Mouse (Mus musculus): ENCODE results near the gene Ldhc.
"Not testable (repeated sequence)": the region's sequence is repeated elsewhere in the genome, so short reads cannot be mapped to it uniquely, and the experiment has no call there.

Gene Ldhc

DNA sequence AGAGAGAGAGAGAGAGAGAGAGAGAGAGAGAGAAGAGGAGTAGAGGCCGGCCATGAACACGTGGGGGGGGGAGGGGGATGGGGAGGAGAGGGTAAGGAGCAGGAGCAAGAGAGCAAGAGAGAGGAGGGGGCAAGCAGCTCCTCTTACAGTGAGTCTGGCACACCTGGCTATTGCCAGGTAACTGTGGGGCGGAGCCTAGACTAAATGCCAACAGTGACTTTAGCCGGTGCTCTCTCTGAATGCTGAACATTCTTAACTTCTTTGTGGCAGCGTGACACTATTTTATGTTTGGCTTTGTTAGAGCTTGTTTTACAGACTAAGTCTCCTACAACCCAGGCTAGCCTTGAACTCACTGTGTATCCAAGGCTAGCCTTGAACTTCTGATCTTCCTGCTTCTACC, 18.7 kb upstream of the Ldhc start:
- no peak for DNase-seq (ENCODE audit: low spot score)

DNA sequence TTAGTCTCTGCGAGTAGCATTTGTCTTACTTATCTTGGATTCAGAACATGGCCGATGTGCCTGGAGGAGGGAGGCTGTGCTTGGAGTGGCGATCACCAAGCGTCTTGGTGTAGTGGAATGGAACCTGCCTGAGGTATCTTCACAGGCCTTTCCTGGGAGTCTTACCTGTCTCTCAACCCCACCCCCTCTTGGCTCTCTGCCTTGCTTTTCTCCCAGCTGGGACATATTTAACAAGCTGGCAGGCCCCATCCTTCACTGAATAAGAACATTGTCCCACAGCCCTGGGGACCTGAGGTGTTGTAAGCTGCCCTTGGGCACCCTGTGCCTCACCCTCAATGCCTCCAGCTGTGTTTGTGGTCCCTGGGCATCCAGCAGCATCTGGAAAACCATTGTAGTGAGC, 17.4 kb upstream of the Ldhc start:
- DNase-seq (ENCODE audit: low spot score): no peak

DNA sequence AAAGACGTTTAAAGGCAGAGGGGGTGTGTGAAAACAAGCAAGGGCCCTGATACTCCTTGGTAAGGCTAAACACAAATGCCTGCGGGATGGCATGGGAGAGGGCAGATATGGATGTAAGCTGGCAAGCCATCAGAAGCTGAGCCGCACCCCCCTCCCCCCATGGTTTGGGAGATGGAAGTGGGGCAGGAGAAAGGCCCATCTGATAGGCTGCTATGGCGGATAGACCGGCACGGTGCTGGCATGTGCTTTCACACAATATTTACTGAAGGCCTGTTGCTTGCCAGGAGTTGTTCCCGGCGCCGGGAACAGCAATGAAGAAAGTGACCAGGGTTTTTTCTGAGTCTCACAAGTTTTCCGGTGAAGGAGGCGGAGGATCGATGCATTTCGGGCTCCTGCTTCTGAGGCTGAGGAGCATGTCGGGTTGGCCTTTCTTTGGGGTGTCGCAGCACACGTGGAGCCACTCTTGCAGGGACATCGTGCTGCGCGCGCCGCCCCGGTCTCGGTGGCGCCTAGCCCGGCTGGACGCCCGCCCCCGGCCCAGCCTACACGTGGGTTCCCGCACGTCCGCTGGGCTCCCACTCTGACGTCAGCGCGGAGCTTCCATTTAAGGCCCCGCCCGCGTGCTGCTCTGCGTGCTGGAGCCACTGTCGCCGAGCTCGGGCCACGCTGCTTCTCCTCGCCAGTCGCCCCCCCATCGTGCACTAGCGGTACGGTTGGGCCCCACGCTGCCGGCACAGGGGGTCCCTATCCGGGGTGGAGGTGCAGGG, 15.6 kb upstream of the Ldhc start:
- DNase-seq (ENCODE audit: low spot score): peak; percentile 91

DNA sequence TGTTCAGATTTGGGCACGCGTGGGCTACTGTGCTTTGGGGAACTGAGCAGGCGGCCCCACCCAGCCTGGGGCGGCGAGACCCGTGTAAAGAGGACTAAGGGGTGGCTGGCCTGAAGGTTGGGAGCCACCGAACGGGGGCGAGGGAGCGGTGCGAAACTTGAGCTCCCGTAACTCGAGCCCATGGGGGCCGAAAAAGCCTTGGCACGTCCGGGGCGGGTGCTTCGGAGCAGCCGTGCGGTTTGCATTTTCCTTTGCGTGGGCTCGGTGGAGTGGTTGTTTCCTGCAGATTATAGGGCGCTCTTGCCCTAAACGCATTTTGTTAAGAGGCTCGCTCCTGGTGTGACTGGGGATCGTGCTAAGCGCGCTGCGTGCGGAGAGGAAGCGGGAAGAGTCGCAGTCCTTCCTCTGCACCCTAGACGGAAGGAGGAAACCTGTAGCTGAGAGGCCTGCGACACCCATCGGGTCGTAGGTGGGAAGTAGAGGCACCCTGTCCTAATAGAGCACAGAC, 15.0 kb upstream of the Ldhc start:
- peak; percentile 48 for DNase-seq (ENCODE audit: low spot score)

DNA sequence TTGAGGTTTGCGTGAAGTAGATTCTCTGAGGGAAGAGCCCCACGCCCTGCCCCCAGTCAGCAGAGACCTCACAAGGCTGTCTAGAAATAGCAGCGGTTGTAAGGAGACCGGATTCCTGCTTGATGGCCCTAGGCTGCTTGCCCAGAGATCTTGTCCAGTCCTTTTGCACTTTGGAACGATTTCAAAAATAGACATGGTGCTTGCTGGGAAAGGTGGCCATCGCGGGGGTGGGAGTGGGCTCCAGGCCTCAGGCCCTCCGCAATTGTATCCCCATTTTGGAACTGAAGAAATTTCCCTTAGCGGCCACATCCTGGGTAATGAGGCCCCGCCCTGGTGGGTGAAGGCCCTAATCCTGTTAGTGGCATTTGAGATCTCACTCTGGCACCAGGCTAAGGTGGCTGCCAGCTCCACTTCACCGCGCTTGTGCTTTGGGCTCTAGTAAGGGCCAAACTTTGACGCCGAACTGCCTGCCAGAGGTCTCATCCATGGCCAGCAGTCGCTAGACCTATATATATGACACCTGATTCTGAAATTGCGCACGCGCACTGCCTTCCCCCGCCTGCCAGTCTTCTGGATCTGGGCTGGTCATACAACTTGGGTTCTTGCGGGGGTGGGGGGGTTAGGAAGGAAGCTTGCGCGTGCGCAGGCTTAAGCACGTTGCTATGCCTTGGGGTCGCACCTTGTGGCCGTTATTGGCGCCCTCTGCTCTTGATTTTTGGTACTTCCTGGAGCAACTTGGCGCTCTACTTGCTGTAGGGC, 14.3 kb upstream of the Ldhc start:
- peak; percentile 46 for DNase-seq (ENCODE audit: low spot score)

DNA sequence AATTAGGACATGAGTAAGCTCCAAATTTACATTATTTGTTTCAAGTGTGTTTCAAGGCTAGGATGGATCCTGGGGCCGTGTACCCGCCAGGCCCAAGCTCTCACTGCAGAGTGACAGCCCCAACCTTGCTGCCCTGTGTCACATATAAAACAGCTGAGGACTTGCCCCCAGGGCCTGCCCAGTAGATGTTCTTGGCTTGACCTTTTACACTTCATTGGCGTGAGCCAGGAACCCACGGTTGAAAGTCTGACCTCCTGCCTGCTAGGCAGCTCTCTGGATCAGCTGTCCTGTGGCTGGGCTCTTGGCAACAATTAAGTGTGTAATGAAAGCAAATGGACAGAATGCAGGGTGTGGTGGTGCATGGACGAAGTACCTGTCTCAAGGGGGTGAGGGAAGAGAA, 11.7 kb upstream of the Ldhc start:
- DNase-seq (ENCODE audit: low spot score): no peak

DNA sequence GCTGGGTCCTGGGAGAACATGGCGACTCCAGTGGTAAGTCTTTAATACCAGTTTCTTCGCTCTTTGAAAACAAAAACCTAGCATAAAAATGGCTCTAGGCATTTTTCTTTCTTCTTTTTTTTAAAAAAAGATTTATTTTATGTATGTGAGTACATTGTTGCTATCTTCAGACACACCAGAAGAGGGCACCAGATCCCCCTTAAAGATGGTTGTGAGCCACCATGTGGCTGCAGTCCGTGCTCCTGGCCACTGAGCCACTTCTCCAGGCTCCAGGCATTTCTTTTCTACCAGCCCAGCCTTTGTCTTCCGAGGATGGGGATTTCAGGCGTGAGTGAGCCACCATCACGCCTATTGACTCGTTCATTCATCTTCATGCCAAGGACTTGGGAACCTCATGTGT, 10.0 kb upstream of the Ldhc start:
- DNase-seq (ENCODE audit: low spot score): no peak

DNA sequence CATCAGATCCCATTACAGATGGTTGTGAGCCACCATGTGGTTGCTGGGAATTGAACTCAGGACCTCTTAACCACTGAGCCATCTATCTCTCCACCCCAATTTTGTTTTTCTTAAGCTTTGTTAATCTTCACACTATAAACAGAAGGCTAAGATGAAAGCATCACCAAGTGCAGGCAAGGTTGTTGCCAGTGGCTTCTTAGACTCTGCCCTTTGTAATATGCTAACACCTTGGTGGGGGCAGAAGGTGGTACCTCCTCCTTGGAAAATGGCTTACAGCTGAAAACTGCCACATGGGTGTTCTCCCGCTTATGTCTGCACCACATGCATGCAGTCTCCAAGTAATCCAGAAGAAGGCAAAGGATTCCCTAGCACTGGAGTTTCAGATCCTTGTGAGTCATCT, 8.3 kb upstream of the Ldhc start:
- DNase-seq (ENCODE audit: low spot score): no peak

DNA sequence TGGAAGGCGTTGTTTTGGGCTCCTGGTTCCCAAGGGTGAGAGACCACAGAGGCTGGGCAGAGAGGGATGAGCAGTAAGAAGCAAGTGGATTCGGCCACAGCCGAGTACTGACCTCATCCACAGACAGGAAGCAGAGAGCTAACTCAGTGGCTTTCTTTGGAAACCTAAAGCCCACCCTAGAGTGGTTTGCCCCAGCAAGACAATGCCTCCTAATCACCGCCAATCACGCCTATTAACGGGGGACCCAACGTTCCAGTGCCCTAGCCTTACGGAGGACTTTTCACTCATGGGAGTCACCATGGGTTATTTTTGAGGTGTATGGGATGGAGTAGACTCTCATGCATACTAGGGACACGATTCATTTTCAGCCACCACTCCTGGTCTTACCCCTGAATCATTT, 7.6 kb upstream of the Ldhc start:
- no peak for DNase-seq (ENCODE audit: low spot score)

DNA sequence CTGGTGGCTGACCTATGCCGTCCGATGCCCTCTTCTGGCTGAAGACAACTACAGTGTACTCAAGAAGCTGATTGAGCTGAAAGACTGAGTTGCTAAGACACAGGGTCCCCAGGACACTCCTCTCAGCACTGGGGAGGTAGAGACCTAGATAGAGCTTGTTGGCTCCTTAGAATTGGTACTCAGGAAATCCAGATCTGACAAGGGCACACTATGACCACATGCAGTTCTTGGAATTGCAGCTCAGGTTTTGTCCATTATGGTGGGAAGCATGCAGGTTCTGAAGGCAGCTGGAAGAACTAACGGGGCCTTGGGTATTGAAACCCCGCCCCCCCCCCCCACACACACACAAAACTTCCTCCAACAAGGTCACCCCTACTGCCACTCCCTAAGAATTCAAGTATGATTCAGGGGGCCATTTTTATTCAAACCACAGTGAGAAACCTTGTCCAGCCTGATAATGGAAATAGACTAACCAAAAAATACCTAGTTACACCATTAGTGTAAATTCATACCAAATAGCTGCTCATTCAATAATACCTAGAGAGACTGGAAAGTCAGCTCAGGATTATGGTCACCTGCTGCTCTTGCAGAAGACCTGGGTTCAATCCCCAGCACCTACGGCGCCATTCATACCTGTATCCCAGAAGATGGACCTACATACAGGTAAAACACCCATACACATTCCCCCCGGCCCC, 5.0 kb upstream of the Ldhc start:
- no peak for DNase-seq (ENCODE audit: low spot score)

DNA sequence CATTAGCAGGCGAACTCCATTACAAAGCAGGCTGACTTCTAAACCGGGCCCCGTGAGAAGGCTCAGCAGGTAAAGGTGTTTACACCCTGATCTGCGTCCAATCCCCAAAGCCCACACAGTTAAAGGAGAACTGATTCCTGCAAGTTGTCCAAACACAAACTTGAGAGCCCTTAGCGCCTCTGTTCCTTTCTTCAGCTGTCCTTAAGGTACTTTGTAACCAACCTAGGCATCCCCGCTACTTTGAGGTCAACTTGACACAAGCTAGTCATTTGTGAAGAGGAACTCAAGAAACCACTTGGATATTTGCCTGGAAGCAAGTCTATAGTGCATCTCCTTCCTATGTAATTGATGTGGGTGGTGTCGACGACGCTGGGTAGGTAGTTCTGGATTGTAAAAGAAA, 3.6 kb upstream of the Ldhc start:
- DNase-seq (ENCODE audit: low spot score): no peak

DNA sequence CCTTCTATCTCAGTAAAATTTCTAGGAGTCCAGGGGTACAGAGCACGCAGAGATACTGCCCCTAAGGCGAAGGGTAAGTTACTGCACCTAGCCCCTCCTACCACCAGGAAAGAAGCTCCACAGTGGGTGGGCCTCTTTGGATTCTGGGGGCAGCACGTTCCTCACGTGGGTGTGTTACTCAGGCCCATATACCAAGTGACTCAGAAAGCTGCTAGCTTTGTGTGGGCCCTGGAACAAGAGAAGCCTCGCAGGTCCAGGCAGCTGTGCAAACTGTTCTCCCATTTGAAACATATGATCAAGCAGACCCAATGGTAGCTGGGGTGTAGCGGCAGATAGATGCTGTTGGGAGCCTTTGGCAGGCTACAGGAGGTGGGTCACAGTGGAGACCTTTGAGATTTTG, 2.0 kb upstream of the Ldhc start:
- DNase-seq (ENCODE audit: low spot score): no peak

DNA sequence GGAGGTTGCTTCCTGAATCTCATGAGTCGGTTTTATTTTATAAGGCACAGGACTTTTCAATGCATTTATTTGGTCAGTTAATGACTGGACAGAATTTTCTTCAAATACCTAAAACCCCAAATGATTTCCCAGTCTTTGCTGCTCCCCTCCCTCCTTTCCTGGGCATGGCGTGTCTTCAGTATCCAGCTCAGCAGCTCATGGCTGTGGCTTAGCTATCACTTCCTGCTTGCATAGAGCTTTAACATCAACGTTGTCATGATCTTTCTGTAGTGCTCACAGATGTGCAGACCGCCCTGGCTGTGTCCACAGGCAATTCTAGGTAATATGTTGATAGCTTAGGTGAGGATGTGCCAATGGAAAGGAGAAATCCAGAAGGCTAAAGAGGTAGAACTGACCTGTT, 11.0 kb downstream of the Ldhc start:
- DNase-seq (ENCODE audit: low spot score): no peak

DNA sequence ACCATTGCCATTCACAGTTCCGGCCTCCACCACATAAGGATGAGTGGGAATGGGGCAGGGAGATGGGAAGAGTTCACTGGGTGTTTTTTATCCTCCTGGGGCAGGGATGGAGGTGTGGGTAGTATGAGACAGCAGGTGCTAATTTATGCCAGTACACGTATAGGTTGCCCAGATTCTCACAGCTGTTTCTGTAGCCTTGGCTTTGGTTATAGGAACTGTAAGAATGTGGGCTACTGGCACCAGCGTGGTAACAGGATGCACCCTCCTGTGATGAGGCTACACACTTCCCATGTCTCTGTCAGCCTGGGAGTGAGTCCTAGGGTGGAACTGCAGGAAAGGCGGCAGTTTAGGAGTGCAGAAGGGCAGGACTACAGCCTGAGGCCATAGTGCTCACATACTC, 15.8 kb downstream of the Ldhc start:
- no peak for DNase-seq (ENCODE audit: low spot score)

DNA sequence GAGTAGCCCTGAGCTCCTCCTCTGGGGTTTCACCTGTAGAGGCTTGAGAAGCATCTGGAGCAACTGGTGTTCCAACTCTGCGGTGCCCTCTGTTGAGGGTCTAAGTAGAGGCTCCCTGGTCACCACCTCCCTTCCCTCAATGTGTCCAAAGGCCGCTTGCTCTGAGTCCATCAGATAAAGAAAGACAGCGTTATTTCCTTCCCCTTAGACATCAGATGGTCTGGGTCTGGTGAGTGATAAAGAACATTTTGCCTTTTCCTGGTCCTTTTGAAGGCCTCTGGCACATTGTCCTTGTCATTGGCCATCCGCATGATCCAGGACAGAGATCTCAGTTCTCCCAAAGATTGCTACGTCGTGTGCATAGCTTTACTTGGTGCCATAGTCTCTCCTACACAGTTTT, 16.3 kb downstream of the Ldhc start:
- no peak for DNase-seq (ENCODE audit: low spot score)

DNA sequence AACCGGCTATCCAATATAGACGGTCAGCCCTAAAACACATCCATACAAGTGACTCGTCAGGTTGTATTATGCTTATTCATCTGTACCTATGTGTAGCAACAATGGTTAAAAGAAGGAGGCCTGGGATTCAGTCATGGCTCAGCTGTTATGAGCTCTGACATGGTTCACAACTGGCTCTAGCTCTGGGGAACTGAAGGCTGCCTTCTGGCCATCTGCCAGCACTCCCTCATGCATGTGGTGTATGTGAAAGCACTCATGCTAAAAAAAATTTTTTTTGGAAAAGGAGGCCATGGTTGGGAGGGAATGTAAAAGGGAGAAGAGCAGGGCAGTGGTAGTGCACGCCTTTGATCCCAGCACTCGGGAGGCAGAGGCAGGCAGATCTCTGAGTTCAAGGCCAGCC, 18.8 kb downstream of the Ldhc start:
- DNase-seq (ENCODE audit: low spot score): no peak

DNA sequence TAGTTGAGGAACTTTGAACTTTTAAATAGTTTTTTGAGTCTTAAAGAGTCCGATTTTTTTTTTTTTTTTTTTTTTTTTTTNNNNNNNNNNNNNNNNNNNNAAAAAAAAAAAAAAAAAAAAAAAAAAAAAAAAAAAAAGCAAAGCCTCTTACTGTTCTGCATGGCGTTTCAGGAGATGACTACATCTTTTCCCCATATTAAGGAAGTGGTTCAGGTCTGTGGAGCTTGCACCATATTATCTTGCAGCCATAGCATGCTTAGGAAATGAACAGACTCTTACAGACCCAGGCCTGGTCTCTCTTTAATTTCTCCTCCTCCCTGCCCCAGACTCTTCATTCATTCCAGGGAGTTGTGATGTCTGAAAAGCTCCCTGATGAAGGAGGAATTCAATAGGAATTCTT, 20.0 kb downstream of the Ldhc start:
- DNase-seq (ENCODE audit: low spot score): no peak

DNA sequence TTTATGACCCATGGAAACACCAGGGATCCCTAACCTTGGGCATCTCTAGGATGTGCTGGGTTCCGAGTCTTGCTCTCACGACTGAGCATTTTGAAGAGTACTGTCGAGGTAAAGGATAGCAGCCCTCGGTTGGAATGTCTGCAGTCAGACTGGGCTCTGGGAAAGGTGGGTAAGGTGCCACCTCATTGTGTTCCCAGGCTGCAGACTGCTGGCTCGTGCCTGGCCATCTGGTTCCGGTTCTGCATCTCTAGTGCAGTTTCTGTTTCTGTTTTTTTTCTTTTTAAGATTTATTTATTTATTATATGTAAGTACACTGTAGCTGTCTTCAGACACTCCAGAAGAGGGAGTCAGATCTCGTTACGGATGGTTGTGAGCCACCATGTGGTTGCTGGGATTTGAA, 20.9 kb downstream of the Ldhc start:
- DNase-seq (ENCODE audit: low spot score): not testable (repeated sequence)

DNA sequence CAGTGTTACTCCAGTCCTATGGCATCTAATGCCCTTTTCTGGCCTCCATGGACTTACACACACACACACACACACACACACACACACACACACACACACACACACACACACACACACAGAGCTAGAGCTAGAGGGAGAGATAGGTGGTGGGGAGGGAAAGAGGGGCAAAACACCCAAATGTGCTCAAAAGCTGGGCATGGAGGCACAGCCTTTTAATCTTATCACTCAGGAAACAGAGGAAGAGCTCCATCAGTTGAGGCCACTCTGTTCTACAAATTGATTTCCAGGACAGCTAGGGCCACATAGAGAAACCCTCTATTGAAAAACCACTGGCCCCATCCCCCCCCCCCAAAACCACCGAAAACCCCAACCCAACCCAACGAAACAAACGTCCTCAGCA, 22.3 kb downstream of the Ldhc start:
- no peak for DNase-seq (ENCODE audit: low spot score)

DNA sequence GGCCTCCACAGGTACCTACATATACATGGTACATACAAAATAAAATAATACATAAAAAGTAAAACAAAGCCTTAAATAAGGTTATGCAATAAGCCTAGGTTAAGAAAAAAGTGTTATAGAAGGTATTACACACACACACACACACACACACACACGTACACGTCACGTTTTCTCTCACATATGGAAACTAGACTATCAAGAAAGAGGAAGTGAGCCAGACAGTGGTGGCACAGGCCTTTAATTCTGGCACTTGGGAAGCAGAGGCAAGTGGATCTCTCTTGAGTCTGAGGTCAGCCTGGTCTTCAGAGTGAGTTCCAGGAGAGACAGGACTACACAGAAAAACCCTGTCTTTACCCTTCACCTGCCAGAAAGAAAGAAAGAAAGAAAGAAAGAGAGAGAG, 34.5 kb downstream of the Ldhc start:
- no peak for DNase-seq (ENCODE audit: low spot score)

DNA sequence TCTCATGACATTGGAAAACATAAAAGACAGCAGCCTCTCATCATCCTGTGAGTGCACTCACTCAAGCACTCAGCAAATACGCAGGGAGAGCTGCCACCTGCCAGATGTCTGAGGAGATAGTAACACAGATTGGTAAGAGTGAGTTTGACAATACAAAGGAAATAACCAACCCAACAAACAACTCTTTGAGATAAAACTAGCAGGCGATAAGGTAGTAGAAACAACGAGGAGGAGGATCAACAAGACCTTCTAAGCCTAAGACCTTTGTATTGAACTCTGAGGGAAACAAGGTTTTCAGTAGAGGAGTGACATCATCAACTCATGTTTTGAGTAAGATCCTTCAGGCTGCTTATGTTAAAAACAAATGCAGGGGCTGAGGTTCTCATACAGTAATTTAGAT, 38.3 kb downstream of the Ldhc start:
- no peak for DNase-seq (ENCODE audit: low spot score)

DNA sequence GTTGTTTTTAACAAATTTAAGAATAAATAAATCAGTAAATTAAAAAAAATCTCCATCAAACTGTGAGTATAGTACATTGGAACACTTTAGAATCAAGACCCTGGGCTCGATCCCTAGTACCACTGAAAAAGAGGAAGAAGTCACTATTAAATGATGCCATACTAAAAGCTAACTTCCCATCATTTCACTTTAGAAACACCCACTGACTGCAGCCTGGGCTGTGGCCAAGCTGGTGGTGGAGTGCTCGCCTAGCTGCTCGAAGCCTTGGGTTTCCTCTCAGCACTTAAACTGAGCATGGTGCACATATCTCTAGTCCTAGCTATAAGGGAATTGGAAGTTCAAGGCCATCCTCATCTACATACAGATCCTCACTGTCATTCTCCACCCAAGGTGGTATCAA, 50.2 kb downstream of the Ldhc start:
- DNase-seq (ENCODE audit: low spot score): no peak

DNA sequence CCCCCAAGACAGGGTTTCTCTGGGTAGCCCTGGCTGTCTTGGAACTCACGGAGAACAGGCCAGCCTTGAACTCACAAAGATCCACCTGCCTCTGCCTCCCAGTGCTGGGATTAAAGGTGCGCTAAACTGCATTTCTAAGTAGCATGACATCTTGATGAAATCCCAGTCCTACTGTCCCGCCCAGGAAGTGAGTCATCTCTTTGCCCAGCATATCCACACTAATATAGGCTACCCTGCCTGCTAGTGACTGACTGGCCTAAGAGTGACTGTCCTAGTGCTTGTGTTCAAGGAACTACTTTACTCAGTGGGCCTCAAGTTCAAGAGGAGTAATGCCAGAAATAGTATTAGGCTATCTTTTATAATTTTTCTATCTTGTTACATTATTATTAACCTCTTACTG, 55.4 kb downstream of the Ldhc start:
- DNase-seq (ENCODE audit: low spot score): no peak

Measured in layer of hippocampus, adult 11-12 months (tissue).